Mouse (Mus musculus): ENCODE results near the gene F2r.

GRCm38 (mm10) chr13:95595921-95596320, 22.4 kb downstream of the F2r start:
- no peak for TF ChIP-seq CTCF (IDR thresholded peaks at IDR 0.05; ENCODE audit: low read depth)
- TF ChIP-seq EP300 (IDR thresholded peaks at IDR 0.05; ENCODE audit: low read depth), result no peak

Measured in liver, embryonic 14.5 days (tissue).